Mouse (Mus musculus): ENCODE measurements around the gene Tysnd1. TPM values are rescaled to one million over a fixed set of nuclear protein-coding genes. Genes with fewer than 3 reads are reported as not detected.

The Tysnd1 gene
- 43.7 and 45.7 TPM in 2 replicates for polyA plus RNA-seq (2016; fragmentation: Nextera tagmentation; extraction: Ambion mirVana)

- Histone ChIP-seq H3K27ac (peak within 1 kb of the TSS; percentile 56), H3K36me3 (peaks cover 57% of the 10 kb centered on the region), H3K9ac (replicated peaks) (peak within 1 kb of the TSS; percentile 78), H3K9me3 (no peaks in the 10 kb centered on the region), H3K4me3 (replicated peaks) (peak within 1 kb of the TSS; percentile 97), H3K4me2 (peak within 1 kb of the TSS; percentile 100), H3K27me3 (peaks cover 7% of the 10 kb centered on the region; the same call in 1 of the 2 replicates), H3K4me1 (replicated peaks) (peaks cover 16% of the 10 kb centered on the region)
- peak; percentile 98 for ATAC-seq (ENCODE audit: insufficient number of reproducible peaks, insufficient read depth, low FRiP score, low TSS enrichment, low read depth)
- 1% methylated on average over 42 of the region's 42 CpGs for WGBS
These were observed at the start of gene Tysnd1 for GRCm38 (mm10) chr10:61694870-61695670. Gene Tysnd1, plus strand, starts transcription at chr10:61695514.

GRCm38 (mm10) chr10:61646557-61646956, 48.8 kb upstream of the Tysnd1 start:
- H3K4me1 ChIP-seq (replicated peaks): peaks cover 18% of the 10 kb centered on the region
- H3K4me3 ChIP-seq (replicated peaks): no peak overlapping the region
- H3K4me2 ChIP-seq: no peak overlapping the region
- peaks cover under 1% of the 10 kb centered on the region; the same call in 1 of the 2 replicates for H3K36me3 ChIP-seq
- H3K9me3 ChIP-seq: no peaks in the 10 kb centered on the region
- ATAC-seq (ENCODE audit: insufficient number of reproducible peaks, insufficient read depth, low FRiP score, low TSS enrichment, low read depth): no peak
- no peak overlapping the region for H3K9ac ChIP-seq (replicated peaks)
- 0 out of 2 replicates have a peak, but pooled peaks cover 4% of the 10 kb centered on the region for H3K27me3 ChIP-seq
- 43% methylated on average over 7 of the region's 7 CpGs for WGBS
- H3K27ac ChIP-seq: no peak overlapping the region

- 3% methylated on average over 50 of the region's 50 CpGs for WGBS
- peaks cover 13% of the 10 kb centered on the region for H3K36me3 ChIP-seq
- H3K4me2 ChIP-seq: peak within 1 kb of the TSS; percentile 91
- ATAC-seq (ENCODE audit: insufficient number of reproducible peaks, insufficient read depth, low FRiP score, low TSS enrichment, low read depth): peak; percentile 96
- H3K9me3 ChIP-seq: no peaks in the 10 kb centered on the region
- peak within 1 kb of the TSS; percentile 87 for H3K9ac ChIP-seq (replicated peaks)
- peak within 1 kb of the TSS; percentile 85 for H3K4me3 ChIP-seq (replicated peaks)
- H3K4me1 ChIP-seq (replicated peaks): peaks cover 18% of the 10 kb centered on the region
- no peaks in the 10 kb centered on the region for H3K27me3 ChIP-seq
- H3K27ac ChIP-seq: peak within 1 kb of the TSS; percentile 77
These were observed 47.3 kb upstream of the Tysnd1 start, which contains the start of gene Ppa1 for GRCm38 (mm10) chr10:61647790-61648736. Gene Ppa1, plus strand, starts transcription at chr10:61648552.

GRCm38 (mm10) chr10:61648737-61649645, 46.3 kb upstream of the Tysnd1 start:
- H3K36me3 ChIP-seq: peaks cover 22% of the 10 kb centered on the region
- ATAC-seq (ENCODE audit: insufficient number of reproducible peaks, insufficient read depth, low FRiP score, low TSS enrichment, low read depth): peak; percentile 63
- WGBS: 2% methylated on average over 49 of the region's 49 CpGs

GRCm38 (mm10) chr10:61654105-61654504, 41.2 kb upstream of the Tysnd1 start:
- Histone ChIP-seq H3K27me3 (no peaks in the 10 kb centered on the region), H3K36me3 (peaks cover 39% of the 10 kb centered on the region), H3K4me2 (no peak overlapping the region), H3K9me3 (no peaks in the 10 kb centered on the region), H3K4me1 (replicated peaks) (peaks cover 11% of the 10 kb centered on the region), H3K9ac (replicated peaks) (no peak overlapping the region), H3K27ac (no peak overlapping the region), H3K4me3 (replicated peaks) (no peak overlapping the region)
- ATAC-seq (ENCODE audit: insufficient number of reproducible peaks, insufficient read depth, low FRiP score, low TSS enrichment, low read depth): no peak
- 89% methylated on average over 4 of the region's 4 CpGs for WGBS

More at GRCm38 (mm10) chr10:61648737-61649645, 46.3 kb upstream of the Tysnd1 start:
- H3K4me2 ChIP-seq: peak overlapping the region; percentile 91
- H3K27ac ChIP-seq: peak overlapping the region; percentile 77
- H3K4me3 ChIP-seq (replicated peaks): peak overlapping the region; percentile 85
- H3K9ac ChIP-seq (replicated peaks): peak overlapping the region; percentile 87
- H3K27me3 ChIP-seq: no peaks in the 10 kb centered on the region
- H3K9me3 ChIP-seq: no peaks in the 10 kb centered on the region
- H3K4me1 ChIP-seq (replicated peaks): peaks cover 18% of the 10 kb centered on the region

- H3K4me2 ChIP-seq: no peak overlapping the region
- no peak overlapping the region for H3K4me3 ChIP-seq (replicated peaks)
- peaks cover 45% of the 10 kb centered on the region for H3K36me3 ChIP-seq
- peaks cover 6% of the 10 kb centered on the region for H3K4me1 ChIP-seq (replicated peaks)
- H3K9me3 ChIP-seq: no peaks in the 10 kb centered on the region
- 91% methylated on average over 7 of the region's 7 CpGs for WGBS
- H3K27me3 ChIP-seq: no peaks in the 10 kb centered on the region
- H3K9ac ChIP-seq (replicated peaks): no peak overlapping the region
- no peak overlapping the region for H3K27ac ChIP-seq
- no peak for ATAC-seq (ENCODE audit: insufficient number of reproducible peaks, insufficient read depth, low FRiP score, low TSS enrichment, low read depth)
These were observed 40.6 kb upstream of the Tysnd1 start for GRCm38 (mm10) chr10:61654691-61655090.

- Histone ChIP-seq H3K36me3 (peaks cover 50% of the 10 kb centered on the region), H3K9ac (replicated peaks) (no peak overlapping the region), H3K4me1 (replicated peaks) (peaks cover 6% of the 10 kb centered on the region), H3K4me2 (no peak overlapping the region), H3K27ac (no peak overlapping the region), H3K27me3 (no peaks in the 10 kb centered on the region), H3K9me3 (no peaks in the 10 kb centered on the region), H3K4me3 (replicated peaks) (no peak overlapping the region)
- no peak for ATAC-seq (ENCODE audit: insufficient number of reproducible peaks, insufficient read depth, low FRiP score, low TSS enrichment, low read depth)
- WGBS: 89% methylated on average over 3 of the region's 3 CpGs
These were observed 40.1 kb upstream of the Tysnd1 start for GRCm38 (mm10) chr10:61655188-61655587.

GRCm38 (mm10) chr10:61656928-61657882, 38.1 kb upstream of the Tysnd1 start:
- ATAC-seq (ENCODE audit: insufficient number of reproducible peaks, insufficient read depth, low FRiP score, low TSS enrichment, low read depth): no peak
- H3K9ac ChIP-seq (replicated peaks): no peak overlapping the region
- WGBS: 87% methylated on average over 18 of the region's 18 CpGs

GRCm38 (mm10) chr10:61657985-61658384, 37.3 kb upstream of the Tysnd1 start:
- H3K4me2 ChIP-seq: no peak overlapping the region
- peaks cover 63% of the 10 kb centered on the region for H3K36me3 ChIP-seq
- no peaks in the 10 kb centered on the region for H3K4me1 ChIP-seq (replicated peaks)
- ATAC-seq (ENCODE audit: insufficient number of reproducible peaks, insufficient read depth, low FRiP score, low TSS enrichment, low read depth): no peak
- H3K4me3 ChIP-seq (replicated peaks): no peak overlapping the region
- 27% methylated on average over 4 of the region's 4 CpGs for WGBS
- no peaks in the 10 kb centered on the region for H3K27me3 ChIP-seq
- H3K9ac ChIP-seq (replicated peaks): no peak overlapping the region
- H3K9me3 ChIP-seq: no peaks in the 10 kb centered on the region
- H3K27ac ChIP-seq: no peak overlapping the region

More at GRCm38 (mm10) chr10:61656928-61657882, 38.1 kb upstream of the Tysnd1 start:
- H3K4me3 ChIP-seq (replicated peaks): no peak overlapping the region
- no peaks in the 10 kb centered on the region for H3K9me3 ChIP-seq
- no peak overlapping the region for H3K4me2 ChIP-seq
- H3K27ac ChIP-seq: no peak overlapping the region
- H3K36me3 ChIP-seq: peaks cover 63% of the 10 kb centered on the region
- no peaks in the 10 kb centered on the region for H3K27me3 ChIP-seq
- H3K4me1 ChIP-seq (replicated peaks): no peaks in the 10 kb centered on the region
